In the genomic region with DNA sequence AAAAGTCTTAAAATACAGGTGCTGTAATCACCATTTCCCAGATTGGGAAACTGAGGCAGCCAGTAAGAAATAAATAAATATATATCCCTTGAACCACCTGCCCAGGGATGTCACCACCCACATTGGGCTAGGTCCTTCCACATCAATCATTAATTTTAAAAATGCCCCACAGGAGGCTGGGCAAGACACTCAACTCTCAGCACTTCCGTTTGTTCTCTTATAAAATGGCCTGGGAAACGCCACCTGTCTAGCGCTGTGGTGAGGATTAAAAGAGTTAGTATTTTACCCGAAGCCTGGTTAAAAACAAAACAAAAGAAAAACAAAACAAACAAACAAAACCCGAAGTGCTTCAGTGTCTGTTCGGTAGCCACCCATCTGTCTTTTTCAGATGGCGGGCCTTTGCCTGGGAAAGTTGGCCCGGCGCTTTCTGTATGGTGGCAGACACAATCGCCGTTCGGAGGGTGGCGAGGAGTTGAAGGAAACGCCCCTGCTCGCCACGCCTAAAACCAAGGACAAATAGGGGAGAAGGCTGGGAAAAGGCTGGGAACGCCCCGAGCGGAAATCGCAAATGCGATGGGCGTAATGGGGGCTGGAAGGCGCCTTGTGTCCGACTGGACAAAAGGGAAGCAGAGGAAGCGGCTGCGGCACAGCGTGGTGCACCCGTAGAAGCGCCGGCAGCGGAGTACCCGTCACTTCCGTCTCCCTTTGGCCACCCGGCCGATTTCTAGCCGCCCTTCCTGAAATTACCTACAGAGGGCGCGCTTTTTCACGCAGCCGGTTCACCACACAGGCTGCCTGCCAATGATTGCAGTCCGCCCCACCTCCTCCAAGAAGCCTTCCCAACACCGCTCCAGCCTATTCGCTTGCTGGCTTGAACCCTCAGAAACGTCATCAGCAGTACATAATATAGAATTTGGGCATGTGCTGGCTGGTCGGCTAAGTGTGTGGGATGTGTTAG, we compare ENCODE assay signal across 8 mouse cellular contexts. TPM values are rescaled to one million over a fixed set of nuclear protein-coding genes. Genes with fewer than 3 reads are reported as not detected.
DNase-seq lines count a peak whose midpoint lies in the region; ATAC-seq lines count a peak whose summit lies in the region.

No protein-coding gene starts in this region.

- no peaks in the 10 kb centered on the region for H3K4me1 ChIP-seq in intestine, embryonic 14.5 days (replicated peaks; ENCODE audit: control insufficient read depth, insufficient read depth, low read length)

- ATAC-seq in intestine, embryonic 14.5 days (replicated peaks; ENCODE audit: low FRiP score, low TSS enrichment, low read depth) = peak; percentile 89
- ATAC-seq in megakaryocyte-erythroid progenitor cell, adult 5-6 weeks (replicated peaks; ENCODE audit: low FRiP score, low TSS enrichment, poor library complexity, severe bottlenecking) = peak; percentile 98

- peak; percentile 94 for DNase-seq in adrenal gland, adult 2 months
- DNase-seq in embryo, embryonic 11 days = peak; percentile 89
- peak; percentile 86 for DNase-seq in gastrocnemius, postnatal 14 days
- peak; percentile 91 for DNase-seq in intestine, embryonic 14.5 days (ENCODE audit: low spot score)
- peak; percentile 89 for DNase-seq in left cerebral cortex, postnatal 14 days (ENCODE audit: low spot score in 2 of 2)
- DNase-seq in right cerebral cortex, postnatal 14 days = peak; percentile 82
- peak; percentile 68 for DNase-seq in urinary bladder, postnatal 25 days (ENCODE audit: low spot score)

- H3K4me3 ChIP-seq in intestine, embryonic 14.5 days (ENCODE audit: low read depth, low read length) = peak overlapping the region; percentile 29

- no peaks in the 10 kb centered on the region for H3K27me3 ChIP-seq in intestine, embryonic 14.5 days (replicated peaks; ENCODE audit: control insufficient read depth, insufficient read depth, low read length)

- no peaks in the 10 kb centered on the region for H3K36me3 ChIP-seq in intestine, embryonic 14.5 days (ENCODE audit: control insufficient read depth, insufficient read depth, low read length)

- intact Hi-C loops in gastrocnemius, postnatal 14 days (cut with DNase I; ENCODE audit: low total_unique reads) = no loop called here
- intact Hi-C loops in left cerebral cortex, postnatal 14 days (cut with DNase I) = no loop called here

- H3K9me3 ChIP-seq in intestine, embryonic 14.5 days (ENCODE audit: control insufficient read depth, low read length) = no peaks in the 10 kb centered on the region

- H3K9ac ChIP-seq in intestine, embryonic 14.5 days (ENCODE audit: low read length) = peak overlapping the region; percentile 25

- H3K4me2 ChIP-seq in intestine, embryonic 14.5 days (ENCODE audit: low read length) = peak overlapping the region; percentile 46

- 10% methylated on average over 35 of the region's 45 CpGs for WGBS in intestine, embryonic 14.5 days

- H3K27ac ChIP-seq in intestine, embryonic 14.5 days (ENCODE audit: low read depth) = peak overlapping the region; percentile 24; the same call in 1 of the 2 replicates

RNA-seq across cellular contexts. Expression of gene Slc25a5, which starts 12.2 kb away (rescaled TPM):
- total RNA-seq in adrenal gland, adult 2 months (2021) = 100 to 1,000 TPM; 382 to 504 TPM
- 261 and 313 TPM in 2 replicates for polyA plus RNA-seq in adrenal gland, adult 2 months (2012; rRNA removed)
- total RNA-seq in gastrocnemius, postnatal 14 days (2021) = 100 to 1,000 TPM; 163 to 168 TPM
- polyA plus RNA-seq in intestine, embryonic 14.5 days (2014; fragmentation: Nextera tagmentation; extraction: Ambion mirVana) = 766 and 827 TPM in 2 replicates
- 100 to 1,000 TPM; 363 to 370 TPM for total RNA-seq in left cerebral cortex, postnatal 14 days (2021)
- total RNA-seq in megakaryocyte-erythroid progenitor cell, adult 5-6 weeks (2014; fragmentation: Nextera tagmentation) = 645 and 809 TPM in 2 replicates
- total RNA-seq in megakaryocyte-erythroid progenitor cell, adult 5-6 weeks (2017) = 912 and 1,001 TPM in 2 replicates

Comparison
In these comparisons a context has a peak if more than half of its experiments do, and no peak if none do; other contexts are left out.
1. Peak in every context shown above with its lines: DNase-seq, ATAC-seq, H3K4me3 ChIP-seq and H3K27ac ChIP-seq.